Mouse (Mus musculus): ENCODE results near the gene Angptl8.

Angptl8 gene

Small RNA genes lying within 50 kb of the gene (microRNA-seq; reads per million reads assigned to microRNA genes)
- gene Mir7083 = 6.2 to 8.8 reads per million in 2 experiments

Measured in adrenal gland (tissue).